Mouse (Mus musculus): ENCODE measurements around the gene Immp2l. TPM values are rescaled to one million over a fixed set of nuclear protein-coding genes. Genes with fewer than 3 reads are reported as not detected.

Gene Immp2l
- polyA plus RNA-seq, 1 experiment from 2014 or later = 7.4 TPM

DNA sequence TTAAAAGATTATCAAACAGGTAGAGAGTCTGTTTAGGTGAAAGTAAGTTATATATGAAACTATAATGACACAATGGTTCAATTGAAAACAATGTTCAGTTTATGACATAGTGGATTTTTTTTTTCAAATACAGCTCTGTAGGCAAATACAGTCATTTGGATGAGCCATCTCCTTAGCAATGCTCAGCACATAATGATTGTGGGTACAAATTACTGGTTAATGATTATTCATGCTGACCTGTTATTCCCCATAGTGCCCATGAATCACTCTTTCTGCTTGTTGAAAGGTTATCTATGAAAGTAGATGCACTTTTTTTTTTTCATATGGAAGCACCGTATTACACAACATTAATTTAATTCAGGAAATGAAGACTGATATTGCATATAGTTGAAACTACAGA lies 58.0 kb downstream of the Immp2l start:
- Histone ChIP-seq H3K9me3 (ENCODE audit: control insufficient read depth, low read length) (peaks cover 7% of the 10 kb centered on the region; the same call in 1 of the 2 replicates), H3K4me2 (replicated peaks) (no peak overlapping the region), H3K9ac (no peak overlapping the region), H3K27ac (no peak overlapping the region), H3K4me1 (replicated peaks; ENCODE audit: control insufficient read depth, insufficient read depth, low read length) (no peaks in the 10 kb centered on the region), H3K27me3 (ENCODE audit: control insufficient read depth, insufficient read depth, low read length) (no peaks in the 10 kb centered on the region), H3K36me3 (replicated peaks; ENCODE audit: control insufficient read depth, insufficient read depth) (no peaks in the 10 kb centered on the region), H3K4me3 (replicated peaks; ENCODE audit: low read length) (no peak overlapping the region)
- DNase-seq (ENCODE audit: low spot score) (no peak), ATAC-seq (ENCODE audit: low FRiP score) (no peak)
- WGBS = 64% methylated on average over 1 of the region's 1 CpGs

- 84% methylated on average over 2 of the region's 2 CpGs for WGBS
- H3K4me3 ChIP-seq (replicated peaks; ENCODE audit: low read length) = no peak overlapping the region
- no peaks in the 10 kb centered on the region for H3K27me3 ChIP-seq (ENCODE audit: control insufficient read depth, insufficient read depth, low read length)
- no peaks in the 10 kb centered on the region for H3K4me1 ChIP-seq (replicated peaks; ENCODE audit: control insufficient read depth, insufficient read depth, low read length)
- DNase-seq (ENCODE audit: low spot score) = no peak
- no peak overlapping the region for H3K9ac ChIP-seq
- peaks cover 7% of the 10 kb centered on the region; the same call in 1 of the 2 replicates for H3K9me3 ChIP-seq (ENCODE audit: control insufficient read depth, low read length)
- ATAC-seq (ENCODE audit: low FRiP score) = no peak
- no peak overlapping the region for H3K27ac ChIP-seq
- no peaks in the 10 kb centered on the region for H3K36me3 ChIP-seq (replicated peaks; ENCODE audit: control insufficient read depth, insufficient read depth)
- H3K4me2 ChIP-seq (replicated peaks) = no peak overlapping the region
Measured at GRCm38 (mm10) chr12:41084370-41085089, 60.6 kb downstream of the Immp2l start.

DNA sequence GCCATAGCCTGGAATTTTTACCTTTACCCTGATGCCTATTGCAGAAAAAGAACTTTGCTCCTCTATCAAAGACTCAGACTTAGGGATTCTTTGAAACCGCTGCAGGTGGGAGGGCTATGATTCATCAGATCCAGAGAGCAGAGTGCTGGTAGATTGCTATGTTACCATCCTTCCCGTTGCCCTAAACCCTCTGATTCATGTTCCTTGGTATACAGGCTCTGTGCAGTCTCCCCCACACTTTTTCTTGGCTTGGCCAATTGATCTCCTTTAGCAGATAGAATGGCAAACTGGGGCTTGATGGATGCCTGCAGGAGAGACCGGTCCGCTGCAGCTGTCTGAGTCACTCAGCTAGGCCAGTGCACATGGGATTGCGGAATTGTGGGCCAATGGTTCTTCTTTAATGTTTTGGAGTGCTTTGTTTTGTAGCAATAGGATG lies 66.1 kb downstream of the Immp2l start:
- WGBS = 91% methylated on average over 5 of the region's 5 CpGs
- Histone ChIP-seq H3K4me1 (replicated peaks; ENCODE audit: control insufficient read depth, insufficient read depth, low read length) (no peaks in the 10 kb centered on the region), H3K27ac (no peak overlapping the region), H3K9ac (no peak overlapping the region), H3K4me2 (replicated peaks) (no peak overlapping the region), H3K9me3 (ENCODE audit: control insufficient read depth, low read length) (no peaks in the 10 kb centered on the region), H3K27me3 (ENCODE audit: control insufficient read depth, insufficient read depth, low read length) (no peaks in the 10 kb centered on the region), H3K36me3 (replicated peaks; ENCODE audit: control insufficient read depth, insufficient read depth) (no peaks in the 10 kb centered on the region), H3K4me3 (replicated peaks; ENCODE audit: low read length) (no peak overlapping the region)
- ATAC-seq (ENCODE audit: low FRiP score) (no peak), DNase-seq (ENCODE audit: low spot score) (no peak)

DNA sequence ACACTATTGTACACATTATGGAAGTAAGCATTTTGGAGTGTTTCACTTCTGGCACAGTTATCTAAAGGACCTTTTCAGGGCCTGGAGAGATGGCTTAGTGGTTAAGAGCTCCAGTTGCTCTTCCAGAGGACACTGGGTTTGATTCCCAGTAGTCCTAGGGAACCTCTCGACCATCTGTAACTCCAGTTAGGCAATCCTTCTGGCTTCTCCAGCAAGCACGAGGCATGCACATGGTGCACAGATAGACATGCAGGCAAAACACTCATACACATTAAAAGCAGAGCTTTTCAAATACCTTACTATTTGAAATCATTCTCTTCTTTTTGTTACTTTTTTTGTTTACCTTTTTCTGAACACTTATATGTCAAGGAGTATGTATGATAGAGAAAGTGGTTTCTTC lies 66.9 kb downstream of the Immp2l start:
- H3K4me3 ChIP-seq (replicated peaks; ENCODE audit: low read length) = no peak overlapping the region
- no peak overlapping the region for H3K27ac ChIP-seq
- ATAC-seq (ENCODE audit: low FRiP score) = no peak
- no peaks in the 10 kb centered on the region for H3K27me3 ChIP-seq (ENCODE audit: control insufficient read depth, insufficient read depth, low read length)
- H3K36me3 ChIP-seq (replicated peaks; ENCODE audit: control insufficient read depth, insufficient read depth) = no peaks in the 10 kb centered on the region
- 81% methylated on average over 2 of the region's 2 CpGs for WGBS
- H3K9ac ChIP-seq = no peak overlapping the region
- H3K4me2 ChIP-seq (replicated peaks) = no peak overlapping the region
- H3K4me1 ChIP-seq (replicated peaks; ENCODE audit: control insufficient read depth, insufficient read depth, low read length) = no peaks in the 10 kb centered on the region
- DNase-seq (ENCODE audit: low spot score) = no peak
- no peaks in the 10 kb centered on the region for H3K9me3 ChIP-seq (ENCODE audit: control insufficient read depth, low read length)

GRCm38 (mm10) chr12:41091316-41091715 lies 67.4 kb downstream of the Immp2l start:
- DNase-seq (ENCODE audit: low spot score) (no peak), ATAC-seq (ENCODE audit: low FRiP score) (no peak)
- Histone ChIP-seq H3K36me3 (replicated peaks; ENCODE audit: control insufficient read depth, insufficient read depth) (no peaks in the 10 kb centered on the region), H3K4me1 (replicated peaks; ENCODE audit: control insufficient read depth, insufficient read depth, low read length) (no peaks in the 10 kb centered on the region), H3K4me3 (replicated peaks; ENCODE audit: low read length) (no peak overlapping the region), H3K27me3 (ENCODE audit: control insufficient read depth, insufficient read depth, low read length) (no peaks in the 10 kb centered on the region), H3K9me3 (ENCODE audit: control insufficient read depth, low read length) (no peaks in the 10 kb centered on the region), H3K27ac (no peak overlapping the region), H3K4me2 (replicated peaks) (no peak overlapping the region), H3K9ac (no peak overlapping the region)
- 90% methylated on average over 2 of the region's 2 CpGs for WGBS

DNA sequence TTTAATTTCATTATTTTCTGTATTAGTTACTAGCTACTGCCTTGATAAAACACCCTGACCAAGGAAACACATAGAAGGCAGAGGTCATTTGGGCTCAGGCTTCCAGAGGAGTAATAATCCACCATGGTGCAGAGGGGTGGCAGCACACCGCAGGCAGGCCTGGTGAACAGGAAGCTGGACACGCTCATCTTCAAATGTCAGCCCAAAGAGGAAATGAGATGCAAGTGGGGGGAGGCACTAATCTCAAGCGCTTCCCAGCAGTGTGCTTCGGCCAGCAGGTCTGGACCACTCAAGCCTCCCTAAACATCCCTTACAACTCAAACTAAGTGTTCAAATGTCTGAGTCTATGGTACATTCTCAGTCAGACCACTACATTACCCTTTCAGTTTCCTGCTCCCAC lies 72.2 kb downstream of the Immp2l start:
- Histone ChIP-seq H3K27me3 (ENCODE audit: control insufficient read depth, insufficient read depth, low read length) (no peaks in the 10 kb centered on the region), H3K4me2 (replicated peaks) (no peak overlapping the region), H3K27ac (no peak overlapping the region), H3K9ac (no peak overlapping the region), H3K36me3 (replicated peaks; ENCODE audit: control insufficient read depth, insufficient read depth) (no peaks in the 10 kb centered on the region), H3K4me3 (replicated peaks; ENCODE audit: low read length) (no peak overlapping the region), H3K4me1 (replicated peaks; ENCODE audit: control insufficient read depth, insufficient read depth, low read length) (no peaks in the 10 kb centered on the region), H3K9me3 (ENCODE audit: control insufficient read depth, low read length) (no peaks in the 10 kb centered on the region)
- ATAC-seq (ENCODE audit: low FRiP score) = no peak
- no peak for DNase-seq (ENCODE audit: low spot score)
- WGBS = 74% methylated on average over 4 of the region's 4 CpGs

GRCm38 (mm10) chr12:41097406-41097805 lies 73.5 kb downstream of the Immp2l start:
- ATAC-seq (ENCODE audit: low FRiP score) (no peak), DNase-seq (ENCODE audit: low spot score) (no peak)
- Histone ChIP-seq H3K4me1 (replicated peaks; ENCODE audit: control insufficient read depth, insufficient read depth, low read length) (no peaks in the 10 kb centered on the region), H3K4me3 (replicated peaks; ENCODE audit: low read length) (no peak overlapping the region), H3K27me3 (ENCODE audit: control insufficient read depth, insufficient read depth, low read length) (no peaks in the 10 kb centered on the region), H3K9ac (no peak overlapping the region), H3K9me3 (ENCODE audit: control insufficient read depth, low read length) (peaks cover 6% of the 10 kb centered on the region; the same call in 1 of the 2 replicates), H3K4me2 (replicated peaks) (no peak overlapping the region), H3K27ac (no peak overlapping the region), H3K36me3 (replicated peaks; ENCODE audit: control insufficient read depth, insufficient read depth) (no peaks in the 10 kb centered on the region)
- WGBS = 60% methylated on average over 5 of the region's 5 CpGs

DNA sequence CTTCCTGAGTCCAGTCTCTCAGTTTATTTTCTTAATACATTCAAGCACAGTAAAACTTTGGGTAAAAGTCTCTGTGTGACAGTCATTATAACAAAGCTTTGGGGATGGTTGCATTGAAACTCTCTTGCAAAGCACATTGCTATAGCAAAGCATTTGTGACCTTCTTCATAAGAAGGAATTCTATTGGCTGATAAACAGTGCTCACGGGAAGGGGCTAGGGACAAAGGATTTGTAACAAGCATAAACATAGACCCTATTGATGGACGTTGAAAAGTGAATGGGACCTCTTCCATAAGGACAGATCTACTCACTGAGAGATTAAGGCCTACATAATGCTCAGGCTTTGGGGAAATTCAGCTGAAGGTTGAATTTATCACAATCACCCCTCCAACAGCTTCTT lies 85.1 kb downstream of the Immp2l start:
- ATAC-seq (ENCODE audit: low FRiP score) = no peak
- H3K4me2 ChIP-seq (replicated peaks) = no peak overlapping the region
- 10% methylated on average over 2 of the region's 2 CpGs for WGBS

GRCm38 (mm10) chr12:41111456-41111855 lies 87.6 kb downstream of the Immp2l start:
- H3K36me3 ChIP-seq (replicated peaks; ENCODE audit: control insufficient read depth, insufficient read depth) = no peaks in the 10 kb centered on the region
- no peaks in the 10 kb centered on the region for H3K4me1 ChIP-seq (replicated peaks; ENCODE audit: control insufficient read depth, insufficient read depth, low read length)
- ATAC-seq (ENCODE audit: low FRiP score) (no peak), DNase-seq (ENCODE audit: low spot score) (peak; percentile 77)
- no peak overlapping the region for H3K9ac ChIP-seq
- no peaks in the 10 kb centered on the region for H3K9me3 ChIP-seq (ENCODE audit: control insufficient read depth, low read length)
- no peak overlapping the region for H3K27ac ChIP-seq
- H3K4me3 ChIP-seq (replicated peaks; ENCODE audit: low read length) = no peak overlapping the region
- no peak overlapping the region for H3K4me2 ChIP-seq (replicated peaks)
- WGBS = 42% methylated on average over 1 of the region's 1 CpGs
- no peaks in the 10 kb centered on the region for H3K27me3 ChIP-seq (ENCODE audit: control insufficient read depth, insufficient read depth, low read length)

More for the DNA sequence above, 85.1 kb downstream of the Immp2l start:
- Histone ChIP-seq H3K9me3 (ENCODE audit: control insufficient read depth, low read length) (no peaks in the 10 kb centered on the region), H3K4me3 (replicated peaks; ENCODE audit: low read length) (no peak overlapping the region), H3K4me1 (replicated peaks; ENCODE audit: control insufficient read depth, insufficient read depth, low read length) (no peaks in the 10 kb centered on the region), H3K27ac (no peak overlapping the region), H3K36me3 (replicated peaks; ENCODE audit: control insufficient read depth, insufficient read depth) (no peaks in the 10 kb centered on the region), H3K9ac (no peak overlapping the region), H3K27me3 (ENCODE audit: control insufficient read depth, insufficient read depth, low read length) (no peaks in the 10 kb centered on the region)
- no peak for DNase-seq (ENCODE audit: low spot score)

DNA sequence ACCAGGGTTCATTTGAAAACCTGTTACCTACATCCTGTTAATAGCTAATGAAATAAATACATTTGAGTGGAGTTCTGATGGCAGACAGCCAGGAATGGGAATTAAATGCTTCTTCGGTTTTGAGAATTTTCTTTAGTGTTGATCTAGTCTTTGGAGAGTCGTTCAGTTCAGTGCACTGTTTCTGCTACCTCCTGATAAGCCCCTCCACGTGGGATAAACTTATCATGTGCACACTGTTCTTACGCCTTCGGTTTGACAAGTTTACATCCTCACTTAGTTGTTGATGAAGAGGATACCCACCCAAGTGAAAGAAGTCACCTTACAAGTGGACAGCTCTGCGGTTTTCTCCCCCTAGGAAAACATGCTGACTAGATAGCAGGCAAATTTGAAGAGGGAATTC lies 88.2 kb downstream of the Immp2l start:
- ATAC-seq (ENCODE audit: low FRiP score) (no peak), DNase-seq (ENCODE audit: low spot score) (no peak)
- Histone ChIP-seq H3K27ac (no peak overlapping the region), H3K9ac (no peak overlapping the region), H3K4me3 (replicated peaks; ENCODE audit: low read length) (no peak overlapping the region), H3K4me1 (replicated peaks; ENCODE audit: control insufficient read depth, insufficient read depth, low read length) (no peaks in the 10 kb centered on the region), H3K36me3 (replicated peaks; ENCODE audit: control insufficient read depth, insufficient read depth) (no peaks in the 10 kb centered on the region), H3K27me3 (ENCODE audit: control insufficient read depth, insufficient read depth, low read length) (no peaks in the 10 kb centered on the region), H3K4me2 (replicated peaks) (no peak overlapping the region), H3K9me3 (ENCODE audit: control insufficient read depth, low read length) (no peaks in the 10 kb centered on the region)
- 75% methylated on average over 6 of the region's 6 CpGs for WGBS

Measured in hindbrain, embryonic 14.5 days (tissue).